Mouse (Mus musculus) mouse trophoblast stem cell (cell line): ENCODE results near the gene Uhrf1.

Experiments used
- in situ Hi-C, 2 experiments: fragments of 300-500 bp; cut with MseI, MboI; formaldehyde crosslinking; loops; 2 replicates in 1 of 2; 3 replicates in 1 of 2; pipeline ENCODE4 v1.15.1; 2025

The Uhrf1 gene

GRCm38 (mm10) chr17:56303160-56303846 lies at the start of gene Uhrf1:
Uhrf1 (plus strand) TSS chr17:56303321.
- in situ Hi-C loops, result no loop called here

GRCm38 (mm10) chr17:56254695-56255094 lies 48.4 kb upstream of the Uhrf1 start:
- in situ Hi-C loops, result loop anchor here in 1 of 2 experiments (10.0 kb wide), 1 partner anchor 60 kb away; no protein-coding TSS in a partner anchor

GRCm38 (mm10) chr17:56255429-56255828 lies 47.7 kb upstream of the Uhrf1 start:
- in situ Hi-C loops, result loop anchor here in 1 of 2 experiments (10.0 kb wide), 1 partner anchor 61 kb away; no protein-coding TSS in a partner anchor

DNA sequence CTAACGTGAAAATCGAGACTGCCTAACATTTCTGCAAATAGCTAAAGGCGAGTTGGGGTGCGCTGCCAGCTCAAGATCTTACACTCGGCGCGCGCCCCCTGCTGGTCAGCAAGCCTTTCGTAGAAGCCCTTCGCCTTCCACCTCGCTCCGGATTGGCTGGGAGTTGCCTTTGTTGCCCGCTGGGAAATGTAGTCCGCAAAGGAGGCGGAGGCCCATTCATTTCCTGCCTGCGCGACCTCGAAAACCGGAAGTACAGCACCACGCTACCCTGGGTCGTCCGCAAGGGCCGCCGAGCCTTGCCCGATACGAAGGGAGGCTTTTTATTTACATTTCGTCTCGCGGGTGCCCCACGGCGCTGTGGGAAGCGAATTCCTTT lies 47.3 kb upstream of the Uhrf1 start:
- in situ Hi-C loops, result loop anchor here in 1 of 2 experiments (10.0 kb wide), 1 partner anchor 61 kb away; no protein-coding TSS in a partner anchor

DNA sequence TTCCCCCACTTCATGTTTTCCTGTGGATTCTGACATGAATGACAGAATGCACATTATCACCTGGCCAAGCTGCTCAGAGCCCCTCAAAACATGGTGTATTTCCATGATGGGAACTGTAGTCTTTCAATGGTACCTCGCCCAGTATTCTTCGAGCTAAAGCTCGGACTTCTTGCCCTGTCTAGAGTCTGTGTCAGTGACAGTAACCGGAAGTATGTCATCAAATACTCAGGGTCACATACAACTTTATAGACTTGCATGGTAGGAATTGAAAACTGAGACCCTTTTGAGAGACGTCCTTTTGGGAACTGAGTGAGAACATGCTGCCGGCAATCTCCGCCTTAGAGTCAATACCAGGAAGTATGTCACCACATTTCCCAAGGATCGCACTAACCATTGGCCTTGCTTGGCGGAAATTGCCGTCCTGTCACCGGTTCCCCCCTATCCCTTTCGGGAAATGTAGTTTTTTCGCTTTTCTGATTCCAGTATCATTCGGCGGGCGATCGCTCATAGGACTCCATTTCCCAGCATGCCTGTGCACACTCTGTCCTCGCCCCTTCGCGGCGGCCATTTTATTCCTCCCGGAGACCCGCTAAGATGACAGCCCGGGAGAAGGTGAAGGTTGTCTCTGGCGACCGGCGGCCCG lies 46.8 kb upstream of the Uhrf1 start, which contains the start of gene Fem1a:
Fem1a (plus strand) TSS at position 572 of the 643 bp plus-strand sequence.
- in situ Hi-C loops, result loop anchor here in 1 of 2 experiments (10.0 kb wide), 1 partner anchor 62 kb away; no protein-coding TSS in a partner anchor

- in situ Hi-C loops, result loop anchor here in 1 of 2 experiments (10.0 kb wide), 1 partner anchor 63 kb away; no protein-coding TSS in a partner anchor
Measured at GRCm38 (mm10) chr17:56257181-56257894, 45.8 kb upstream of the Uhrf1 start.

GRCm38 (mm10) chr17:56258269-56258668 lies 44.9 kb upstream of the Uhrf1 start:
- in situ Hi-C loops, result loop anchor here in 1 of 2 experiments (10.0 kb wide), 1 partner anchor 63 kb away; no protein-coding TSS in a partner anchor

DNA sequence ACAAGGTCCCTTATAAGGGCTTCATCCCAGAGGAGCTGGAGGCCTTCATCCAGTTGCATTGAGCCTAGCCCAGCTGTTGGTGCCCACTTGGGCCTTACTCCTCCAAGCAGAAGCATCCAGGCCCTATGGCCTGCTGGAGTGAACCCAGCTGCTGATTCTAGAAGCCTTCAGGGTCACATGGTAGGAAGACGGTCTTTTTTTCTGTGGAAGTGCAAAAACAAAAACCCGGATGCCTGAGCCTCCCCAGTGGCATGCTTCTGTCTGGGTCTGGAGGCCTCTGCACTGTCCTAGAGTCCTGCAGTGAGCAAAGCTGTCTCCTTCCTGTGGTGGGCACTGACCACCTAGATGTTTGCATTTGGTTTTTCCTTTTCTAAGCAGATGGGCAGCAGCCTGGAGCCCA lies 44.3 kb upstream of the Uhrf1 start:
- in situ Hi-C loops, result loop anchor here in 1 of 2 experiments (10.0 kb wide), 1 partner anchor 64 kb away; no protein-coding TSS in a partner anchor

DNA sequence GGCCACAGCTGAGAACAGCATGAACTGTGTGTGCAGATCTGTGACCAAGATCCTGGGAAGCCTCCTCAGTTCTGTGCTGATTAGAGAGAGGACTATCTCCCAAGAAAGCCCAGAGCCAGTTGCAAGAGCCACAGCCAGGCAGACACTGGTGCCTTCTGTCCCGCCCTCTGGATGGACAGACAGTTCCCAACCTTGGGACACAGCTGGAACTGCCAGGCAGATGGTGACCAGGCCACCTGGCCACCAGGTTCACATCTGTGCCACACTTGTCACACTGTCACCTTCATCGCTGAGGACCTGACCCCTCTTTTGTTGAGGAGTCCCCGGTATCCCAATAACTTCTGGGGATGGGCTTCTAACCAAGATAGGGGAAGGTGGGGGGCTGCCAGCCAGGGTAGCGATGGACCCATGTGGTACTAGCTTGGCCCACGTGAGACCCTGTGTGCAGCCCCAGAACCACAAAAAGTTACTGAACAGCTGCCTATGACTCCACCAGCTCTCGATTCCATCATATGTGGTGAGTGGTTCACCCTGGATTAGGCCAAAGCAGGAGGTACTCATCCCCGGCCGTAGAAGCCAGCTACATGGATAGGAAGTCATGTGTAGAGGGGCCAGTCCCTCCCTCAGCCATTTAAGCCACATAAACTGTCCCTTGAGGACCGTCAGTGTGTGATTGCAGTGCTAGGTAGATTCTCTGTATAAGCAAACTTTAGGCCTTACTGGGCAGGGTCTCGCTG lies 43.7 kb upstream of the Uhrf1 start:
- in situ Hi-C loops, result loop anchor here in 1 of 2 experiments (10.0 kb wide), 1 partner anchor 65 kb away; no protein-coding TSS in a partner anchor

GRCm38 (mm10) chr17:56261166-56261565 lies 42.0 kb upstream of the Uhrf1 start:
- in situ Hi-C loops, result no loop called here

- in situ Hi-C loops, result no loop called here
Measured at GRCm38 (mm10) chr17:56262645-56263094, 40.5 kb upstream of the Uhrf1 start.

DNA sequence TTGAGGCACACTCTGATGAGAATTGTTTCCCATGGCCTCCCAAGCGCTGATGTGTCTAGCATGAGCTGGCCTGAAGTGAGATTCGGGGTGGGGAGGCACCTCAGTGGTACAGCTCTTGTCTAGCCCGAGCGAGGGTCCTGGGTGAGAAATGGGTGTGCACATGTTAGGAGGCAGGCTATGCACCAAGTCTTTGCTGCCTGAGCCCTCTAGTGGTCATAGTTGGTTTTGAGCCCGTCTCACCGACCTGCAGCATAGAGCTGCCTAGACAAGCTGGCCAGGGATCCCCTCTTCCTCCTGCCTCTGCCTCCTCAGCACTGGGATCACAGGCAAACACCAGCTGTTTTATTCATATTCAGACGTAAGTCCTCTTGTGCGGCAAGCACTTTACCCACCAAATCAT lies 39.1 kb upstream of the Uhrf1 start:
- in situ Hi-C loops, result no loop called here

DNA sequence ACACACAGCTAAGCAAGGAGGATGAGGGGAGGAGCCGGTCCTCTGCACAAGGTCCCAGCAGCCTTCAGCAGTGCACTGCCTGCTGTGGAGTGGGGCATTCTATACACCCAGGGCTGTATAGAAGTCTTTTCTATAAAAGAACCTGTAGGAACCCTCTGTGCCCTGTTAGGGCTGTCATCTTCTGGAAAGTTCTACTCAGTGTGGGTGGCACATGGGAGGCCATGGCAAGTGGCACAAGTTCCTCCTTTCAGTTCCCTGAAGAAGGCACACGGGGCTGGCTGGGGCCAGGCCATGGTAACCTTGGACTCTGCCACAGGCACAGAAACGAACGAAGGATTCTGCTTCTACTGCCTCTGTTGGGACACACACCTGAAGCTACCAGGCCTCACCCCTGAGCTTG lies 38.1 kb upstream of the Uhrf1 start:
- in situ Hi-C loops, result no loop called here

DNA sequence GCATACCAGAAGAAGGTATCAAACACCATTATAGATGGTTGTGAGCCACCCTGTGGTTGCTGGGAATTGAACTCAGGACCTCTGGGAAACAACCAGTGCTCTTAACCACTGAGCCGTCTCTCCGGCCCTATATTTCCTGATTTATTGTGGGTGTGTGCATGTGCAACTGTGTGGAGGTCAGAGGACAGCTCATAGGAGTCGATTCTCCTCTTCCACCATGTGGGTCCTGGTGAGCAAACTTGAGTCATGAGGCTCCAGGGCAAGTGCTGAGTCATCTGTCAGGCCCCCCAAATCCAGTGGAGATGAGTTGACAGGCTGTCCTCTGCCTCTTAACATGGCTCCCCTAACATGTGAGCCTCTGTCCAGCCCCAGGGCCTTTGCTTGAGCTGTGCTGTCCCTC lies 37.3 kb upstream of the Uhrf1 start:
- in situ Hi-C loops, result no loop called here

DNA sequence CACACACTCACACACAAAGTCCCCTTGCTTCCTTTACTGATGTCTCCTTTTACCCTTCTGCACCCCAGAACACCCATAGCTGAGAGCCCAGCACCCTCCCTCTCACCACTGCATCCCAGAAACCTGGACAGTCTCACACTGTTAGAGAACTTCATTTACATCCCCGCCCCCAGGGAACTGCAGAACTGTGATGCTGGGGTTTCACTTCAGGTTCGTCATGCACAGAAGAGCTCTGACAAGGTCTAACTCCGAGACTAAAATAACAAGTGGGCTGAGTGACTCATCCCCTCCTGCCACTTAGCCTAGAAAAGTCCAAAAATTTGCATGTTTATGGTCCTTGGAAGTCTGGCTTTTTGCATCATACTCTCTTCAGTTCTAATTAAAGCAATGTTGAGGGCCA lies 36.9 kb upstream of the Uhrf1 start:
- in situ Hi-C loops, result no loop called here

DNA sequence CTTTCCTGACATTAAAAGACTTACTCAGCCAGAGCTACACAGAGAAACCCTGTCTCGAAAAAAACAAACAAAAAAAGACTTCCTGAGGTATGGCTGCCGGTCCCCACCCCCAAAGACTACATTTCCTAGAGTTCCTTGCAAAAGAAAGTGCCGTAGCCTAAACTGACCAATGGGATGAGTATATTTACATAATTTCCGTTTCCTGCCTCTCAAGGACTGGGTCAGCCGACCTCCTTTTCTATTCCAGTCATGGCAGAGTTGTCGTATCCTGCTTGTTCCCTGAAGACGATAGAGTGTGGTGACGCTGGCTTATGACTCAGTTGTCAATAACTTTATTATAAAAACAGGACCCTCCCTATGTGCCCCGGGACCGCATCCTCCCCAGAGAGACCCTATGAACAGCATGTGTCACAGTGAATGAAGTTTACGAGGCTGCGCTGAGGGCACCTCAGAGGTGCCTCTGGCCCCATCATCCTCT lies 33.9 kb upstream of the Uhrf1 start:
- in situ Hi-C loops, result no loop called here

DNA sequence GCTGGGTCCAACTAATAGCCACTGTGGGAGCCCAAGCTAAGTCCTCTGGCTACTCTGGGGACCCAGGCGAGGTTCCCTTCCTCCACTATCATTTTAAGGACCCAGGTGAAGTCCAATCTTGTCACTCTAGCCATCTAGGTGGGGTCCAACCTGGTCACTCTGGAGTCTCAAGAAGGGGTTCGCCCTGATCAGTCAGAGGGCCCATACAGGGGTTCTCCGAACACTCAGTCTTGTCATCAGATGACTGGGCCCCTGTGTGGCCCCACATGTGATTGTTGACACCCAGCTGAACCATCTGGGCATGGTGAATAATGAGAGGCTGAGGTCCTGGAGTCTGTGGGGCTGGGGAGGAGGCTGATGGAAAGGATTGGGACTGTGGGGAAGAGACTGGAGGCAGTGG lies 33.4 kb upstream of the Uhrf1 start:
- in situ Hi-C loops, result no loop called here

DNA sequence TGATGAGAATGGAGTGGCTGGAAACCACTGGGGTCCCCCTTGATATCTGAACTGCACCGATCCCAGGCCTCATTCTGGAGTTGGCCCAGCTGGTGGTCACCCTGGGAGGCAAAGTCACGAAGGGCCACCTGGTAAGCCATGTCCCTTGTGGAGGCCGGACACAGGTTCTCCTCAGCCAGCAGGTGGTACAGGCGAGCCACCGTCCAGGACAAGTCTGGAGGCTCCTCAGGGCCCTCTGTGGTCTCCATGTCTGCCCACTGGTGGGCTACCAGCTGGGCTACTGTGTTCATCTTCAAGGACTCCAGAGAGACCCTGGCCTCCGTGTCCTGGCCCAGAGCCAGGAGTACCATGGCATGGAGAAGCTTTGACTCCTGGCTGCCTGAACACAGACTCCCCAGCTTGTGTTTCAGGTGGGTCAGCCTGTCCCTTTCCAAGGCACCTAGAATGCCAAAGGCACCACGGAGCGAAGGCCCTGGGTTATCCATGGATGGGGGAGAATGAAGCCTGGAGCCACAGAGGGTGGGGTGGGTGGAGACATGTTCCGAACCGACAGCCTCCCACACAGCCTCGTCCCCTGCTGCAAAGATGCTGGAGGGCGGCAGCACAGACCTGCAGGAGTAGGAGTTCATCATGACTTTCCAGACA lies 31.4 kb upstream of the Uhrf1 start:
- in situ Hi-C loops, result no loop called here

DNA sequence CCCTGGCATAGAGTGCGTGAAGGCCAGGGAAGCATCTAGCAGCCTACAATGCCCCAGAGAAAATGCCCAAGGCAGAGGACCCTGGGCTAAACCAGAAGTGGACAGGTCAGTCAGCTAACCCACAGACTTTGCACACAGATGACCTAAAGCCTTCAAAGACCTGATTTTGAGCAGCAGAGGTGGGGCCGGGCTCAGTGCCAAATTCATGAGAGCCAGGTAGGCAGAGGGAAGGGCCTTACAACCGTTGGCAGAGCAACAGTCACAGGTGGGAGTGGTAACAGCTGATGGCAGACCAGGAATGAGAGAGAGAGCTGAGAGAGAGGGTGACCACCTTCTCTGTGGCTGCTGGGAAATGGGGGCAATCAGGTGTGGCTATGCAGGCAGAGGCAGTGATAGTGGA lies 30.5 kb upstream of the Uhrf1 start:
- in situ Hi-C loops, result no loop called here

DNA sequence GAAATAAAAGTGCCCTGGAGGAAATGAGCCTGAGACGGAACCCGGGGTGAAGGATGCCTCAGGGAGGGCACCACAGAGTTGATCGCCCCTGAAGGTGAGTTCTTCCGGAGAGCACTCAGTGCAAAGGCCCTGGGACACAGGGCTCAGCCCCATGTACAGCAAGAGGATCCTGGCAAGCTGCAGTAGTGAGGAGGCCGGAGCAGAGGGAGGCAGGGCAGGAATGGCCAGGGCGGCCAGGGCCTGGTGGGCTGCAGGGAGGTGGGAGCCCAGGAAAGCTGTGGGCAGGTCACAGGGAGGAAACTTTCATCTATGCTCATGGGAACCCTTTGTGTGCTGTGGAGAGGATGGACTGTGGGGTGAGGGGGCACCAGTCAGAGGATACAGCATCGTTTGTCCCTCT lies 29.6 kb upstream of the Uhrf1 start:
- in situ Hi-C loops, result no loop called here

- in situ Hi-C loops, result no loop called here
Measured at GRCm38 (mm10) chr17:56273986-56274385, 29.1 kb upstream of the Uhrf1 start.
